Mouse (Mus musculus) forebrain, embryonic 16.5 days (tissue): ENCODE measurements at regions not wholly inside any gene's neighbourhood (a gene's known extent, or its start where the extent isn't known, plus 50 kb on each side); places are given as distances from the start of the nearest gene placed in this dataset.

Experiments used
- ATAC-seq: fragments of 200-750 bp; cut with Nextera tagmentation; 2 replicates; pipeline ENCODE4 v1.8.0; 2017; ENCODE audit warnings: mild to moderate bottlenecking, moderate library complexity
- H3K27ac ChIP-seq: fragments of 300-500 bp; sonication (generic); 2 replicates; pipeline ENCODE4 v1.5.1; 2014; ENCODE audit warnings: low read length, control low read depth
- H3K27me3 ChIP-seq: fragments of 300-500 bp; sonication (generic); replicated peaks from 2 replicates; pipeline ENCODE4 v1.6.1; 2014; ENCODE audit warnings: low read length; ENCODE audit not compliant: control insufficient read depth, insufficient read depth
- H3K36me3 ChIP-seq: fragments of 300-500 bp; sonication (generic); 2 replicates; pipeline ENCODE4 v1.6.1; 2014; ENCODE audit not compliant: control insufficient read depth, insufficient read depth
- H3K4me1 ChIP-seq: fragments of 300-500 bp; sonication (generic); replicated peaks from 2 replicates; pipeline ENCODE4 v1.6.1; 2014; ENCODE audit warnings: low read length; ENCODE audit not compliant: control insufficient read depth, insufficient read depth
- H3K4me2 ChIP-seq: fragments of 300-500 bp; sonication (generic); 2 replicates; pipeline ENCODE4 v1.6.1; 2014; ENCODE audit warnings: mild to moderate bottlenecking, low read length, control low read depth
- H3K4me3 ChIP-seq: fragments of 300-500 bp; sonication (generic); replicated peaks from 2 replicates; pipeline ENCODE4 v1.5.1; 2014; ENCODE audit warnings: mild to moderate bottlenecking, low read length, control low read depth
- H3K9ac ChIP-seq: fragments of 300-500 bp; sonication (generic); replicated peaks from 2 replicates; pipeline ENCODE4 v1.6.1; 2014; ENCODE audit warnings: low read depth, low read length, control low read depth
- H3K9me3 ChIP-seq: fragments of 300-500 bp; sonication (generic); 2 replicates; pipeline ENCODE4 v1.6.1; 2016; ENCODE audit warnings: low read length; ENCODE audit not compliant: control insufficient read depth
- WGBS: fragments of 180-500 bp; shearing (Covaris S2); extraction: QIAGEN DNeasy Blood & Tissue Kit; methylation state at CpG from one replicate; pipeline ENCODE4 v1.1.7; 2014; 5-methylcytosine and 5-hydroxymethylcytosine counted together

DNA sequence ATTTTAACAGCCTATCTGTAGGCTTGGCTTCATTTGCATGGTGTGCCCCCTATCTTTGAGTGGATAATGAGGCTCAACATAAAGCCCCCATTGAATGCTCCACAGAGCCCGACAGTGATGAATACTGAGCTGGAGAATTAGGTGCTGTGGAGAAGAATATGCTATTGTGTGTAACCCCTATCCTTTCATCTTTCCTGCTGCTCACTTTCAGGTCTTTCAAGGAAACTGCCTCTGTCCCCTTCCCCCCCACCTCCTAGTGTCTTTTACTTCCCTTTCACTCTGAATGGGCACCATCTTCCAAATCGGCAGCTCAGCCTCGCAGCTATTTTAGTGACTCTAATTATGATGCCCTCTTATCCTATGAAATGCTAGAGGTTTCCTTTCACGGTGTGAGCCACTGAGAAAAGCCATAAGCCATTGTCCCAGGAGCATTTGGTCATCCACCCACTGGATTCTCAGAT, 549.8 kb upstream of the Btbd3 start:
- no peaks in the 10 kb centered on the region for H3K9me3 ChIP-seq
- H3K4me1 ChIP-seq = peaks cover 27% of the 10 kb centered on the region
- peak; percentile 87 for ATAC-seq
- peak overlapping the region; percentile 48 for H3K4me2 ChIP-seq
- H3K27ac ChIP-seq = no peak overlapping the region
- no peak overlapping the region for H3K9ac ChIP-seq
- no peak overlapping the region for H3K4me3 ChIP-seq
- peaks cover 20% of the 10 kb centered on the region for H3K27me3 ChIP-seq
- WGBS = 0% methylated on average over 4 of the region's 4 CpGs
- H3K36me3 ChIP-seq = no peaks in the 10 kb centered on the region

- H3K27me3 ChIP-seq = peaks cover 23% of the 10 kb centered on the region
Measured at GRCm38 (mm10) chr2:137705724-137706422, 550.5 kb upstream of the Btbd3 start.

DNA sequence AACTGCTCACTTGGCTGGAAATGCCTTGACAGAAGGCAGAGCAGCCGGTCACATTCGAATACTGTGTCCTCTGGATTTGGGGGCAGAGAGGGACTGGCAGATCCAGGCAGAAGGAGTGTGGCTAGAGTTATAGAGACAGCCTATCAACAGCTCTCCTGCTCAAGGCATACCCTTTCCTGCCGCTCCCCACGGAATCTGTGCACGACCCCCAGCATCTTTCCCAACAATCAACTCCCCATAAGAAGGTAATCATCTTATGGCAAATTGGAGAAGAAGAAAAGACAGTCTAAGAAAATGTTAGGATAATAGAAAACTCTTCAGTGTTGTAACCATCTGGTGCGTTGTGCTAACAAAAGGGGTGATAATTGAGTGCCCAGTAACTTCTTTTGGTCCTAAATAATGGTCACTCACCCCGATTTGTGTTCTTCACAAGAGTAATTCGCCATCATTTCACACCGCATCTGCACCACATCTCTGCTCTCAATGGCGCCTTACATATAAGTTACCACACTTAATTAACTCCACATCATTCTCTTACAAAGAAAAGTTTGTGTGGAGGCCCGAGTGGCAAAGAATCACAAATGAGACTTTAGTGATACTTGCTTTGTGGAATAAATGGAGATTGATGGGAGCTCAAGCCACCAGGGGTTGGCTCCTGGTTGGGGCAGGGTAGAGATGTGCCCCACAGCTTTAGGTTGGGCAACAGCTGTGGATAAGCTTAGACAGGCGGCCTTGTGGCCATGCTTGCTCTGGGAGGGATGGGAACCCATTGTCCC, 551.2 kb upstream of the Btbd3 start:
- Histone ChIP-seq H3K4me3 (no peak overlapping the region), H3K27me3 (peaks cover 24% of the 10 kb centered on the region), H3K27ac (no peak overlapping the region), H3K4me2 (peak overlapping the region; percentile 48; the same call in 1 of the 2 replicates), H3K4me1 (peaks cover 27% of the 10 kb centered on the region), H3K9me3 (no peaks in the 10 kb centered on the region), H3K9ac (no peak overlapping the region), H3K36me3 (no peaks in the 10 kb centered on the region)
- ATAC-seq = peak; percentile 81
- 9% methylated on average over 12 of the region's 12 CpGs for WGBS

More at GRCm38 (mm10) chr2:137705724-137706422, 550.5 kb upstream of the Btbd3 start:
- Histone ChIP-seq H3K36me3 (no peaks in the 10 kb centered on the region), H3K4me3 (peak overlapping the region; percentile 10; the same call in 1 of the 2 replicates), H3K27ac (no peak overlapping the region), H3K4me2 (peak overlapping the region; percentile 48), H3K4me1 (peaks cover 27% of the 10 kb centered on the region), H3K9ac (no peak overlapping the region), H3K9me3 (no peaks in the 10 kb centered on the region)
- peak; percentile 69 for ATAC-seq
- 6% methylated on average over 14 of the region's 14 CpGs for WGBS

- no peak overlapping the region for H3K4me3 ChIP-seq
- WGBS = 26% methylated on average over 6 of the region's 6 CpGs
- H3K36me3 ChIP-seq = no peaks in the 10 kb centered on the region
- peaks cover 26% of the 10 kb centered on the region for H3K27me3 ChIP-seq
- H3K27ac ChIP-seq = no peak overlapping the region
- peaks cover 27% of the 10 kb centered on the region for H3K4me1 ChIP-seq
- H3K9ac ChIP-seq = no peak overlapping the region
- H3K4me2 ChIP-seq = no peak overlapping the region
- H3K9me3 ChIP-seq = no peaks in the 10 kb centered on the region
- peak; percentile 13; the same call in 1 of the 2 replicates for ATAC-seq
Measured at GRCm38 (mm10) chr2:137704565-137704947, 551.8 kb upstream of the Btbd3 start.

GRCm38 (mm10) chr2:137704051-137704450, 552.3 kb upstream of the Btbd3 start:
- H3K27ac ChIP-seq = no peak overlapping the region
- H3K4me1 ChIP-seq = peaks cover 27% of the 10 kb centered on the region
- H3K36me3 ChIP-seq = no peaks in the 10 kb centered on the region
- H3K9ac ChIP-seq = no peak overlapping the region
- no peak overlapping the region for H3K4me2 ChIP-seq
- H3K4me3 ChIP-seq = no peak overlapping the region
- peaks cover 26% of the 10 kb centered on the region for H3K27me3 ChIP-seq
- WGBS = 72% methylated on average over 3 of the region's 3 CpGs
- ATAC-seq = no peak
- no peaks in the 10 kb centered on the region for H3K9me3 ChIP-seq

GRCm38 (mm10) chr2:137695885-137696284, 560.5 kb upstream of the Btbd3 start:
- no peak overlapping the region for H3K27ac ChIP-seq
- no peak overlapping the region for H3K4me2 ChIP-seq
- no peaks in the 10 kb centered on the region for H3K36me3 ChIP-seq
- no peak for ATAC-seq
- no peak overlapping the region for H3K4me3 ChIP-seq
- peaks cover 9% of the 10 kb centered on the region for H3K27me3 ChIP-seq
- H3K9me3 ChIP-seq = no peaks in the 10 kb centered on the region
- 91% methylated on average over 5 of the region's 5 CpGs for WGBS
- no peaks in the 10 kb centered on the region for H3K4me1 ChIP-seq
- H3K9ac ChIP-seq = no peak overlapping the region

GRCm38 (mm10) chr2:137694020-137694419, 562.3 kb upstream of the Btbd3 start:
- Histone ChIP-seq H3K27ac (no peak overlapping the region), H3K9me3 (no peaks in the 10 kb centered on the region), H3K27me3 (0 out of 2 replicates have a peak, but pooled peaks cover 3% of the 10 kb centered on the region), H3K4me3 (no peak overlapping the region), H3K4me1 (no peaks in the 10 kb centered on the region), H3K36me3 (no peaks in the 10 kb centered on the region), H3K4me2 (no peak overlapping the region), H3K9ac (no peak overlapping the region)
- peak; percentile 98 for ATAC-seq
- 57% methylated on average over 3 of the region's 3 CpGs for WGBS

DNA sequence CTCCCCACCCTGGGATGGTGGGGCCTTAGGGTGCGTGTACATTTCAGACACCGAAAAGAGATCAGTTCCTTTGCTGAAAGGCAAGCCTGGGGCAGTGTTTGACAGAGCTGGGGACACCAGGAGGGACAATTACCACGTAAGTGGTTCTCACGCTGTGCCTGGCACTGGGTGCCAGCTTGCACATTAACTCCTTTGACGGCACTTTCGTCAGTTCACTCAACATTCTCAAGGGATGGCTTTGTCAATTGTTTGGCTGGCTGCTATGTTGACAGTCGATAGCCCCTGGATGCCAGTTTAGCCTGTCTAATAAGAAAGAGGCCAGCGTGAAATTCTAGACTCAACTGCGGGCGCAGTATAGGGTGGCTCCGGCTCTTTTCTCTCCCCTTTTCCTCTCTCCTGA, 569.2 kb upstream of the Btbd3 start:
- Histone ChIP-seq H3K36me3 (no peaks in the 10 kb centered on the region), H3K4me1 (no peaks in the 10 kb centered on the region), H3K4me3 (no peak overlapping the region), H3K9ac (no peak overlapping the region), H3K9me3 (no peaks in the 10 kb centered on the region; the same call in 1 of the 2 replicates), H3K4me2 (no peak overlapping the region), H3K27me3 (0 out of 2 replicates have a peak, but pooled peaks cover 3% of the 10 kb centered on the region), H3K27ac (no peak overlapping the region)
- peak; percentile 28; the same call in 1 of the 2 replicates for ATAC-seq
- WGBS = 39% methylated on average over 11 of the region's 11 CpGs

DNA sequence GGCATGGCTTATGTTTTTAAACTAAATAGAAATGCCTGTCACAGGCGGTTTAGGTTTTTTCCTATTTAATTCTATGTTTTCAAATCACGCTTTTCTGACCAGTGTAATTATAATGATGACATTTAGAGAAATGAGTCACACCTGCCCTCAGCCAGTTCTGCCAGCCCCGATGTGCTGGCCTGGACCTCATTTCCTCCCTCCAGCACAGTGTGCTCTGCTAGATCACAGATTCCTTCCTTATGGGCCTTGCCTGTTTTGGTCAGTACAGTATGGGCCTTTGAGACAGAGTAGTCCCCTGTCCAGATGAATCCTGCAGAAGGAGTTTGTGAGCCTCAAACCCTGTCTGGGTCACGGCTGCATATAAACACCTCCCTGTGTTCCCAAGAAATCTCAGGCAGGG, 569.6 kb upstream of the Btbd3 start:
- 0 out of 2 replicates have a peak, but pooled peaks cover 3% of the 10 kb centered on the region for H3K27me3 ChIP-seq
- ATAC-seq = 0 out of 2 replicates have a peak, but pooled peaks have one; percentile 18
- H3K4me1 ChIP-seq = no peaks in the 10 kb centered on the region
- 81% methylated on average over 4 of the region's 4 CpGs for WGBS
- H3K36me3 ChIP-seq = no peaks in the 10 kb centered on the region
- no peak overlapping the region for H3K27ac ChIP-seq
- H3K4me2 ChIP-seq = no peak overlapping the region
- H3K4me3 ChIP-seq = no peak overlapping the region
- no peaks in the 10 kb centered on the region; the same call in 1 of the 2 replicates for H3K9me3 ChIP-seq
- H3K9ac ChIP-seq = no peak overlapping the region
